Mouse (Mus musculus) colon, adult 2 months (tissue): ENCODE measurements around the gene Prkrip1. TPM values are rescaled to one million over a fixed set of nuclear protein-coding genes. Genes with fewer than 3 reads are reported as not detected.

Experiments
- polyA plus RNA-seq: library from polyadenylated mRNA; depleted of rRNA; stranded (reverse); fragments of >200 nt; gene quantifications from 2 replicates; pipeline ENCODE4 v1.2.3, GENCODE M21; 2012; rRNA removed

Prkrip1 gene
- 8.7 and 13.2 TPM in 2 replicates for polyA plus RNA-seq

DNA sequence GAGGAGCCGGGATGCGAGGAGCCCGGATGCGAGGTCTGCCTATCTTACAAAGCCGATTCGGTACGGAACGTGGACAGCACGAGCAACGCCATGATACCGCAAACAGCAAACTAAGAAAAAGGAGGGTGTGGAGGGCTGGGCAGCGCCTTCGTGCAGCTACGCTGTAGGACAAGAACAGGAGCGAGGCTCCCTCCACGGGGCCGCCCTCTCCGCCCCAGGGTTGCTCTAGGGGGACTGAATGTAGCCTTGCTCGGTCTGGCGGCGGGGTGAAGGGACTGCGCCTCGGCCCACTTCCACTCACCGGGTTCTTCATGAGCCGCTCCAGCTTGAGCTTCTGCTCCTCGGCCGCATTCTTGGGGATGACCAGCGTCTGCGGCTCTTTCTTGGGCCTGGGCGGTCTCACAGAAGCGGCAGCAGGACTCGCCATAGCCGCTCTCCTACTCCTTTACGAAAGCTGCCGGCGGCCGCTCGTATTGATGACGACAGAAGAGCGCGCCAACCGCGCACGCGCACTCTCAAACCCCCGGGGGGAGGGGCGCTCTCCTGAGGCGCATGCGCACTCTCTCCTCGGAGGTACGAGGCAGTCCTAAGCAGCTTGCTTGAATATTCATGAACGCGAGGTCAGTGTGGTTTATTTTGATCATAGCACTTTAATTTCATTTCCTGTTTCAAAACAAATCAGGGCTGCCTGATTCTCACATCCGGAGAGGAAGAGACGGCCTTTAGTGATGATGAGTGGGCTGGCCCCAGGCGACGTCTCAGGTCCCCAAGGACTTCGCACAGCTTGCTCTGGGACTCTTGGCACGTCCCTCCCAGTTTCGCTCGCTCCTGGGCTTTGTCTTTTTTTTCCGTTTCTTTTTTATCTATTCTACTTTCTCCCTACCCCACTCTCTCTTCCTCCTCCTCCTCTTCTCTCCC lies at the start of gene Prkrip1:
Prkrip1 (minus strand) TSS at position 490 of the 918 bp plus-strand sequence.

DNA sequence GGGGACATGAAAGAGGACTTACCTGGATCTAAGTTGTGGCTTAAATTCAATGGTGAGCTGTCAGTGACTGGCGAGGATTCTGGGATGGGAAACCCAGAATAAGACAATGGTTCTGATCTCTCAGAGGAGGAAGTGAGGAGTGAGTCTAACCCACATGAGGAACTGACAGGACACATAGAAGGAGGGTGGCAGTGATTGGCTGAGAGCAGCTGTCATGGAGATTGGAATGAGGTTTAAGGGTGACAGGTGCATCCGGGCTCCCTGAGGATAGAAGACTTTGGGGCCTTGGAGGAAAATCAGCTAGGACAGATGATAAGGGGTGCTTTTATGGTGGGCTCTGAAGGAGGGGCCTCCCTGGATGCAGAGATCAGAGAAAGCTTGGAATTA lies 47.7 kb upstream of the Prkrip1 start, which contains the start of gene Sh2b2:
Sh2b2 (minus strand) TSS at position 105 of the 387 bp plus-strand sequence.

DNA sequence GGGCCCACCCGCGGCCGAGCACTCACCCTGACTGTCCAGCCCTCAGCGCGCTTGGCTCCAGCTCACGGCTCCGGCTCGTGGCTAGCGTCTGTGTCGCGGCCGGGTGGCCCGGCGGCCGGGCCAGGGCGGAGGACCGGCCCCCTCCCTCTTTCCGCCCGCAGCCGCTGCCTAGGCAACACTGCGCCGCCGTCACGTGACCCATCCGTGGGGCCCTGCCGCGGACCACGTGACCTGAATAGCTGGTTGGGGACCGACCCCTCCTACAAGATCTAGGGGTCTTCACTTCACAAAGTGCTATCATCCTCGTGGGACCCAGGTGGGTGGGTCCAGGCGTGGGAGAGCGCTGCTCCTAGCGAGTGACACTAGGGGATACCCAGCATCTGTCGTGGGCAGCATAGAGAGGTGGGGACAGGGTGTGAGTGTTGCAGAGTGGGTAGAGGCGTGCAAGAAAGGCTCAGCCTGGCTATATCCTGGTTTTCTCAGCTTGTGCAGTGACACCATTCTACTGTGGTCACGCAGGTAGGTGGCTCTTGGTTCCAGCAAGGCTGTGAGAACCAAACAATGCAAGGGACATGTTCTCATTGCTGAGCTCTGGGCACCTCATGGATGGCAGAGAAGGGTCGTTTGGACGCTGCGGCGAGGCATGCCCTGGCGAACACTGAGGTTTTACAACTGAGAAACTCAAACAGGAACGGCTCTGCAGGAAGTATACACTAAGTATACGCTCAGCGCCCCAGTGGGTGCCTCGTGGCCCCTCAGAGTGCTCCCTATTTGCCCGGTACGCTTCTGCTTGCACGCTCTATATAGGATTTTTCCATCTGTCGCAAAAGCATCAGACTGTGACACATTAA lies 28.0 kb downstream of the Prkrip1 start, which contains the start of gene Orai2:
Orai2 (minus strand) TSS at position 202 of the 851 bp plus-strand sequence.

DNA sequence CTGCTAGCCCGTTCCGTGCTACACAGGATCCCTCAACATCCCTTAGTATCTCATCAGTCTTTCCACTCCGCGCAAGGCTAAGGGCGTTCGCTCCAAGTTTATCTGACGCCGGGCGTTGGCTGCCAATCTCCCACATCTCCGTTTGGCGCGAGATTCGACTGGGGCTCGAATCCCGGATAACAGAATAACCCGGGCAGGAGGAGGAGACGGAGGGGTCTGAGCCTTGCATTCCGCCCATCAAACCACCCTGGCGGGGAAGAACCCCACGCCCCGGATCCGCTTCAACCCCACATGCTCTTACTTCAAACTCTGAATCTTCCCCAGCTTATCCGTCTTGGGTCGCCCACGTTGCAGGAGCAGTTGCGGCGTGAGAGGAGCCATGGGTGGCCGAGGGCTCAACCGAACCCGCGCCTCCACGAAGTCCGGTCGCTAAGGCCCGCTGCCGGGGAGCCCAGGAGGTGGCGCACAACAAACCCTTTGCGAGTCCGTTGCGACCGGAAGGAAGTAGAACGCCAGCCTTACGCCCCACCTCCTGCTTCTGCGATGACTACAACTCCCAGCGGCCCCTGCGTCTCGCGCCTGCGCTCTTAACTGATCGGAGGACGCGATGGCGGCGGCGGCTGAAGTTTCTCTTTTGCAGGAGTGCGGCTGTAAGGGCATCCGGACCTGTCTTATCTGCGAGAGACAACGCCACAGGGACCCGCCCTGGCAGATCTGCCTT lies 63.0 kb downstream of the Prkrip1 start, which contains the start of the genes Lrwd1 and Alkbh4:
Lrwd1 (minus strand) TSS at position 504 of the 721 bp plus-strand sequence.
Alkbh4 (plus strand) TSS at position 576 of the 721 bp plus-strand sequence.

Other genes starting within 250 kb of the Prkrip1 start
- 4.8 and 6.5 TPM in 2 replicates for gene Ssc4d, start 224.4 kb downstream of the Prkrip1 start, polyA plus RNA-seq
- gene Zp3, start 218.9 kb downstream of the Prkrip1 start, polyA plus RNA-seq = not detected in 2 replicates
- gene Dtx2, start 204.2 kb downstream of the Prkrip1 start, polyA plus RNA-seq = 17.9 and 19.8 TPM in 2 replicates
- 6.4 and 10.7 TPM in 2 replicates for gene Upk3b, start 160.5 kb downstream of the Prkrip1 start, polyA plus RNA-seq
- 1.2 and 1.7 TPM in 2 replicates for gene Upk3bl, start 144.5 kb downstream of the Prkrip1 start, polyA plus RNA-seq
- gene Rasa4, start 115.0 kb downstream of the Prkrip1 start, polyA plus RNA-seq = 49.2 and 51.5 TPM in 2 replicates
- gene Polr2j, start 82.3 kb downstream of the Prkrip1 start, polyA plus RNA-seq = 38.7 and 39.8 TPM in 2 replicates
- 25.9 and 27.6 TPM in 2 replicates for gene Lrwd1, start 62.9 kb downstream of the Prkrip1 start, polyA plus RNA-seq
- 17.7 and 22.7 TPM in 2 replicates for gene Alkbh4, start 62.8 kb downstream of the Prkrip1 start, polyA plus RNA-seq
- 52.2 and 62.3 TPM in 2 replicates for gene Orai2, start 28.2 kb downstream of the Prkrip1 start, polyA plus RNA-seq
- gene Sh2b2, start 47.6 kb upstream of the Prkrip1 start, polyA plus RNA-seq = 3.9 and 4.2 TPM in 2 replicates